Mouse (Mus musculus) spleen, adult 2 months (tissue): ENCODE measurements around the gene Lrrc41.

Experiments
- CTCF ChIP-seq: fragments of 200-500 bp; IDR thresholded peaks from 2 replicates; pipeline ENCODE4 v1.5.1; 2011; ENCODE audit warnings: mild to moderate bottlenecking, inconsistent platforms; ENCODE audit not compliant: insufficient read depth, insufficient read length, insufficient replicate concordance; ENCODE audit errors: extremely low read depth
- POLR2A ChIP-seq: fragments of 200-500 bp; IDR thresholded peaks from 2 replicates; pipeline ENCODE4 v1.6.1; 2011; ENCODE audit warnings: low read depth, low read length, inconsistent platforms

DNA sequence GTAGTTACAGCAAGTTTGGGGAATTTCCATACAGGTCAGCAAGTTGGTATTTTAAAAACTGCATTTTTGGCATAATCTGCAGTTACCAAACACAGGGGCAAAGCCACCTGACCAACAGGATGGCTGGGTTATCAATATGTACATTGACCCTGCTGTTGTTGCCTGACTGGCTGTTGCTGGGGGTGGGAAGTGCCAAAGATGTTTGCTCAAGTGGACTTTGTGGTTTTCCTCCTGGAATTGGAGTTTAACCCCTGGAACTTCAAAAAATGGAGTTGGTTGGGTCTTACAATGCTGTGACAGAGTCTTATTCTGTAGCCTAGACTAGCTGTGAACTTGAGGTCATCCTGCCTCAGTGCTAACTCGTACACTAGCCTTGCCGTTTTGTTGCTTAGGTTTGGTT is 34.6 kb upstream of the Lrrc41 start:
- TF ChIP-seq CTCF (no peak), POLR2A (no peak)
